18 mouse cellular contexts compared by ENCODE assay signal in the genomic region with DNA sequence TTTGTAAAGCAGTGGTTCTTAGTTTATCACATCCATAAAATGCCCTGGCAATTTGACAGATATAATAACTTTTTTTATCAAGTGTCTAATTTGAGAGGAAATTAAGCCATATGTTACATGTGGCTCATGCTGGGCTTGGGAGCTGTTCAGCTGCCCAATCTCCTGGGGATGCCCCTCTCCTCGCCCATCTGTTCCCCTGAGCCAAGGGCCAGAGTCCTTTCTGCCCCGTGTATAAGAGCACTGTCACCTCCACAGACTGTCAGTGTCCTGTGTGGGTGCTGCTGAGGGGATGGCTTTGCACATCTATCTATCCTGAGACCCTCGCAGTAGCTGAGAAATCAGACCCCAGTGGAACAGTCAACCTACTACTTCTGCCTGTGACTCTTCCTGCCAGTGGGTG.
DNase-seq lines count a peak whose midpoint lies in the region; ATAC-seq and TF ChIP-seq lines count a peak whose summit lies in the region.
"Had no signal": no experiment of that assay in that cellular context is flagged by ENCODE, and none has a peak within 500 bp of the region (broad histone marks: within the 10 kb centered on the region; RNA-seq: fewer than 3 reads in every experiment).

No protein-coding gene starts in this region.

- WGBS in midbrain, postnatal 0 days, result 74% methylated on average over 3 of the region's 3 CpGs
- 69% methylated on average over 3 of the region's 3 CpGs for WGBS in midbrain, embryonic 13.5 days
- 79% methylated on average over 3 of the region's 3 CpGs for WGBS in lung, postnatal 0 days

- H3K27me3 ChIP-seq in midbrain, postnatal 0 days (ENCODE audit: insufficient read depth, low read length), result no peaks in the 10 kb centered on the region
- H3K27me3 ChIP-seq in midbrain, embryonic 13.5 days, result no peaks in the 10 kb centered on the region
- H3K27me3 ChIP-seq in lung, postnatal 0 days (replicated peaks; ENCODE audit: insufficient read depth, low read length), result no peaks in the 10 kb centered on the region
- H3K27me3 ChIP-seq: embryonic facial prominence, embryonic 15.5 days; heart, embryonic 13.5 days; hindbrain, embryonic 13.5 days; intestine, embryonic 15.5 days; liver, embryonic 15.5 days; midbrain, embryonic 15.5 days had no signal

- H3K27ac ChIP-seq in midbrain, postnatal 0 days (ENCODE audit: low read depth, low read length), result no peak overlapping the region
- H3K27ac ChIP-seq in midbrain, embryonic 13.5 days, result no peak overlapping the region
- no peak overlapping the region for H3K27ac ChIP-seq in lung, postnatal 0 days (ENCODE audit: low read length)
- H3K27ac ChIP-seq: embryonic facial prominence, embryonic 15.5 days; gastrocnemius, adult 2 months; heart, embryonic 13.5 days; hindbrain, embryonic 13.5 days; intestine, embryonic 15.5 days; limb, embryonic 15.5 days; liver, embryonic 15.5 days; midbrain, embryonic 15.5 days had no signal

- no peak for TF ChIP-seq CTCF in midbrain, postnatal 0 days (IDR thresholded peaks at IDR 0.05)
- no peak for TF ChIP-seq CTCF in lung, postnatal 0 days (IDR thresholded peaks at IDR 0.05)

- H3K4me2 ChIP-seq in midbrain, postnatal 0 days (ENCODE audit: low read depth, low read length, poor library complexity, severe bottlenecking), result no peak overlapping the region
- H3K4me2 ChIP-seq in midbrain, embryonic 13.5 days (replicated peaks), result no peak overlapping the region
- no peak overlapping the region for H3K4me2 ChIP-seq in lung, postnatal 0 days (replicated peaks; ENCODE audit: low read depth, low read length)
- H3K4me2 ChIP-seq: embryonic facial prominence, embryonic 15.5 days; heart, embryonic 13.5 days; hindbrain, embryonic 13.5 days; intestine, embryonic 15.5 days; limb, embryonic 15.5 days; liver, embryonic 15.5 days; midbrain, embryonic 15.5 days had no signal

- no peak for ATAC-seq in midbrain, postnatal 0 days (ENCODE audit: low FRiP score)
- no peak for ATAC-seq in midbrain, embryonic 13.5 days
- ATAC-seq in lung, postnatal 0 days, result no peak
- ATAC-seq: forebrain, embryonic 16.5 days; midbrain, embryonic 15.5 days had no signal

- no peak for TF ChIP-seq EP300 in lung, postnatal 0 days (IDR thresholded peaks at IDR 0.05)

- H3K9me3 ChIP-seq in midbrain, postnatal 0 days (ENCODE audit: low read length), result no peaks in the 10 kb centered on the region
- H3K9me3 ChIP-seq in midbrain, embryonic 13.5 days, result no peaks in the 10 kb centered on the region
- no peaks in the 10 kb centered on the region for H3K9me3 ChIP-seq in lung, postnatal 0 days (ENCODE audit: low read length)
- H3K9me3 ChIP-seq: embryonic facial prominence, embryonic 15.5 days; heart, embryonic 13.5 days; hindbrain, embryonic 13.5 days; intestine, embryonic 15.5 days; limb, embryonic 15.5 days; liver, embryonic 15.5 days; midbrain, embryonic 15.5 days had no signal

- H3K9ac ChIP-seq in midbrain, postnatal 0 days (replicated peaks; ENCODE audit: low read length, poor library complexity, severe bottlenecking), result no peak overlapping the region
- H3K9ac ChIP-seq in midbrain, embryonic 13.5 days (replicated peaks), result no peak overlapping the region
- H3K9ac ChIP-seq in lung, postnatal 0 days (replicated peaks; ENCODE audit: low read depth), result no peak overlapping the region
- H3K9ac ChIP-seq: embryonic facial prominence, embryonic 15.5 days; heart, embryonic 13.5 days; hindbrain, embryonic 13.5 days; intestine, embryonic 15.5 days; limb, embryonic 15.5 days; liver, embryonic 15.5 days; midbrain, embryonic 15.5 days had no signal

- no peaks in the 10 kb centered on the region for H3K4me1 ChIP-seq in midbrain, postnatal 0 days (ENCODE audit: insufficient read depth, low read length)
- peaks cover 11% of the 10 kb centered on the region for H3K4me1 ChIP-seq in midbrain, embryonic 13.5 days (replicated peaks)
- no peaks in the 10 kb centered on the region for H3K4me1 ChIP-seq in lung, postnatal 0 days (ENCODE audit: insufficient read depth, low read depth, low read length)
- H3K4me1 ChIP-seq: embryonic facial prominence, embryonic 15.5 days; heart, embryonic 13.5 days; liver, embryonic 15.5 days had no signal

- H3K36me3 ChIP-seq in midbrain, postnatal 0 days (ENCODE audit: insufficient read depth, low read length), result no peaks in the 10 kb centered on the region
- H3K36me3 ChIP-seq in midbrain, embryonic 13.5 days, result no peaks in the 10 kb centered on the region
- H3K36me3 ChIP-seq in lung, postnatal 0 days (ENCODE audit: insufficient read depth, low read length), result no peaks in the 10 kb centered on the region
- H3K36me3 ChIP-seq: embryonic facial prominence, embryonic 15.5 days; heart, embryonic 13.5 days; hindbrain, embryonic 13.5 days; intestine, embryonic 15.5 days; limb, embryonic 15.5 days; liver, embryonic 15.5 days; midbrain, embryonic 15.5 days had no signal

- H3K4me3 ChIP-seq in midbrain, postnatal 0 days (ENCODE audit: low read depth, low read length), result no peak overlapping the region
- H3K4me3 ChIP-seq in midbrain, embryonic 13.5 days (replicated peaks), result no peak overlapping the region
- H3K4me3 ChIP-seq in lung, postnatal 0 days (ENCODE audit: low read depth, low read length), result no peak overlapping the region
- H3K4me3 ChIP-seq: embryonic facial prominence, embryonic 15.5 days; gastrocnemius, adult 2 months; heart, embryonic 13.5 days; hindbrain, embryonic 13.5 days; intestine, embryonic 15.5 days; limb, embryonic 15.5 days; liver, embryonic 15.5 days; midbrain, embryonic 15.5 days had no signal

- DNase-seq in midbrain, postnatal 0 days (ENCODE audit: low spot score), result peak; percentile 39
- peak; percentile 81 to 84 for DNase-seq in cerebellum, adult 18-20 months
- DNase-seq in cerebellum, postnatal 25 days, result peak; percentile 88
- no peak for DNase-seq in lung, postnatal 0 days (ENCODE audit: low spot score)
- DNase-seq in testis, postnatal 10 days (ENCODE audit: low spot score), result no peak
- no peak for DNase-seq in thymus, postnatal 0 days (ENCODE audit: low spot score)
- DNase-seq: gastrocnemius, adult 2 months; right cerebral cortex, adult 18-20 months; thymus, postnatal 4 days had no signal

Comparison
In these comparisons a context has a peak if more than half of its experiments do, and no peak if none do; other contexts are left out.
1. DNase-seq: peak in midbrain, postnatal 0 days (single experiment), cerebellum, adult 18-20 months (2 of 2) and cerebellum, postnatal 25 days (2 of 2); none in lung, postnatal 0 days (single experiment), testis, postnatal 10 days (single experiment) and thymus, postnatal 0 days (single experiment).